Mouse (Mus musculus) stomach, embryonic 16.5 days (tissue): ENCODE data around the gene Tnip2. TPM values are rescaled to one million over a fixed set of nuclear protein-coding genes. Genes with fewer than 3 reads are reported as not detected.

ENCODE experiments used
- ATAC-seq: fragments of 200-750 bp; cut with Nextera tagmentation; 2 replicates; pipeline ENCODE4 v1.8.0; 2017; ENCODE audit warnings: moderate number of reproducible peaks, moderate TSS enrichment; ENCODE audit not compliant: insufficient read depth, low FRiP score
- H3K27ac ChIP-seq: fragments of 300-500 bp; sonication (generic); 2 replicates; pipeline ENCODE4 v1.5.1; 2014; ENCODE audit warnings: low read length
- H3K27me3 ChIP-seq: fragments of 300-500 bp; sonication (generic); 2 replicates; pipeline ENCODE4 v1.6.1; 2014; ENCODE audit warnings: low read length, control low read depth, mixed read lengths; ENCODE audit not compliant: control insufficient read depth, insufficient read depth
- H3K36me3 ChIP-seq: fragments of 300-500 bp; sonication (generic); 2 replicates; pipeline ENCODE4 v1.6.1; 2014; ENCODE audit warnings: low read length; ENCODE audit not compliant: control insufficient read depth, insufficient read depth
- H3K4me1 ChIP-seq: fragments of 300-500 bp; sonication (generic); 2 replicates; pipeline ENCODE4 v1.6.1; 2014; ENCODE audit warnings: low read length, control low read depth, mixed read lengths; ENCODE audit not compliant: control insufficient read depth, insufficient read depth
- H3K4me2 ChIP-seq: fragments of 300-500 bp; sonication (generic); 2 replicates; pipeline ENCODE4 v1.6.1; 2014; ENCODE audit warnings: low read depth, low read length, mixed read lengths
- H3K4me3 ChIP-seq: fragments of 300-500 bp; sonication (generic); replicated peaks from 2 replicates; pipeline ENCODE4 v1.5.1; 2014; ENCODE audit warnings: mild to moderate bottlenecking, low read length
- H3K9ac ChIP-seq: fragments of 300-500 bp; sonication (generic); 2 replicates; pipeline ENCODE4 v1.6.1; 2014; ENCODE audit warnings: low read length
- H3K9me3 ChIP-seq: fragments of 300-500 bp; sonication (generic); replicated peaks from 2 replicates; pipeline ENCODE4 v1.6.1; 2016; ENCODE audit warnings: low read length, control low read depth; ENCODE audit not compliant: control insufficient read depth
- WGBS: fragments of 180-500 bp; shearing (Covaris S2); extraction: QIAGEN DNeasy Blood & Tissue Kit; methylation state at CpG from one replicate; pipeline ENCODE4 v1.1.7; 2014; 5-methylcytosine and 5-hydroxymethylcytosine counted together
- polyA plus RNA-seq: library from polyadenylated mRNA; unstranded; fragments of >200 nt; fragmentation: Nextera tagmentation; extraction: Ambion mirVana; gene quantifications from 2 replicates; pipeline ENCODE4 v1.2.1, GENCODE M21; 2015

Gene Tnip2
- polyA plus RNA-seq, 1 experiment from 2014 or later, result 29.2 TPM

GRCm38 (mm10) chr5:34515096-34515495 is 1.3 kb upstream of the Tnip2 start:
- H3K36me3 ChIP-seq, result no peaks in the 10 kb centered on the region
- H3K4me1 ChIP-seq, result peaks cover 7% of the 10 kb centered on the region
- no peak overlapping the region for H3K4me3 ChIP-seq
- no peaks in the 10 kb centered on the region for H3K9me3 ChIP-seq
- H3K27ac ChIP-seq, result no peak overlapping the region
- no peak overlapping the region for H3K9ac ChIP-seq
- H3K4me2 ChIP-seq, result no peak overlapping the region
- no peaks in the 10 kb centered on the region for H3K27me3 ChIP-seq
- ATAC-seq, result no peak

- no peak; the same call in 1 of the 2 replicates for ATAC-seq
- Histone ChIP-seq H3K4me1 (peaks cover 7% of the 10 kb centered on the region), H3K36me3 (no peaks in the 10 kb centered on the region), H3K4me3 (peak overlapping the region; percentile 87), H3K9me3 (no peaks in the 10 kb centered on the region), H3K9ac (peak overlapping the region; percentile 69), H3K4me2 (peak overlapping the region; percentile 92), H3K27me3 (no peaks in the 10 kb centered on the region), H3K27ac (peak overlapping the region; percentile 51; the same call in 1 of the 2 replicates)
- 15% methylated on average over 7 of the region's 7 CpGs for WGBS
Measured at GRCm38 (mm10) chr5:34514218-34514566, 401 bp upstream of the Tnip2 start.

GRCm38 (mm10) chr5:34512486-34512885 is 1.3 kb downstream of the Tnip2 start:
- H3K27ac ChIP-seq, result no peak overlapping the region
- H3K4me1 ChIP-seq, result peaks cover 7% of the 10 kb centered on the region
- H3K27me3 ChIP-seq, result no peaks in the 10 kb centered on the region
- no peaks in the 10 kb centered on the region for H3K36me3 ChIP-seq
- H3K9ac ChIP-seq, result no peak overlapping the region
- no peaks in the 10 kb centered on the region for H3K9me3 ChIP-seq
- peak overlapping the region; percentile 87; the same call in 1 of the 2 replicates for H3K4me3 ChIP-seq
- ATAC-seq, result no peak
- H3K4me2 ChIP-seq, result peak overlapping the region; percentile 92
- WGBS, result 87% methylated on average over 3 of the region's 3 CpGs

GRCm38 (mm10) chr5:34502821-34503220 is 11.0 kb downstream of the Tnip2 start:
- Histone ChIP-seq H3K4me1 (no peaks in the 10 kb centered on the region), H3K27me3 (no peaks in the 10 kb centered on the region), H3K36me3 (no peaks in the 10 kb centered on the region), H3K4me3 (no peak overlapping the region), H3K9ac (no peak overlapping the region), H3K4me2 (no peak overlapping the region), H3K27ac (no peak overlapping the region), H3K9me3 (no peaks in the 10 kb centered on the region)
- ATAC-seq, result no peak
- 81% methylated on average over 6 of the region's 6 CpGs for WGBS

GRCm38 (mm10) chr5:34502411-34502810 is 11.4 kb downstream of the Tnip2 start:
- Histone ChIP-seq H3K4me3 (no peak overlapping the region), H3K4me1 (no peaks in the 10 kb centered on the region), H3K4me2 (no peak overlapping the region), H3K9me3 (no peaks in the 10 kb centered on the region), H3K27ac (no peak overlapping the region), H3K9ac (no peak overlapping the region), H3K36me3 (no peaks in the 10 kb centered on the region), H3K27me3 (no peaks in the 10 kb centered on the region)
- ATAC-seq, result no peak
- WGBS, result 97% methylated on average over 1 of the region's 1 CpGs

GRCm38 (mm10) chr5:34501588-34501987 is 12.2 kb downstream of the Tnip2 start:
- no peak overlapping the region for H3K27ac ChIP-seq
- H3K4me1 ChIP-seq, result no peaks in the 10 kb centered on the region
- no peak overlapping the region for H3K4me3 ChIP-seq
- ATAC-seq, result no peak
- no peaks in the 10 kb centered on the region for H3K27me3 ChIP-seq
- no peak overlapping the region for H3K4me2 ChIP-seq
- no peaks in the 10 kb centered on the region for H3K36me3 ChIP-seq
- 70% methylated on average over 3 of the region's 3 CpGs for WGBS
- H3K9me3 ChIP-seq, result no peaks in the 10 kb centered on the region
- no peak overlapping the region for H3K9ac ChIP-seq

GRCm38 (mm10) chr5:34500886-34501285 is 12.9 kb downstream of the Tnip2 start:
- Histone ChIP-seq H3K36me3 (no peaks in the 10 kb centered on the region), H3K4me3 (no peak overlapping the region), H3K4me1 (no peaks in the 10 kb centered on the region), H3K27me3 (no peaks in the 10 kb centered on the region), H3K27ac (no peak overlapping the region), H3K9me3 (no peaks in the 10 kb centered on the region), H3K9ac (no peak overlapping the region), H3K4me2 (no peak overlapping the region)
- 69% methylated on average over 5 of the region's 5 CpGs for WGBS
- ATAC-seq, result no peak

GRCm38 (mm10) chr5:34496745-34497144 is 17.0 kb downstream of the Tnip2 start:
- no peaks in the 10 kb centered on the region for H3K9me3 ChIP-seq
- peak; percentile 33; the same call in 1 of the 2 replicates for ATAC-seq
- 47% methylated on average over 6 of the region's 6 CpGs for WGBS
- no peak overlapping the region for H3K4me3 ChIP-seq
- H3K9ac ChIP-seq, result no peak overlapping the region
- H3K36me3 ChIP-seq, result no peaks in the 10 kb centered on the region
- no peaks in the 10 kb centered on the region for H3K27me3 ChIP-seq
- no peak overlapping the region for H3K27ac ChIP-seq
- H3K4me2 ChIP-seq, result no peak overlapping the region
- no peaks in the 10 kb centered on the region for H3K4me1 ChIP-seq

GRCm38 (mm10) chr5:34489418-34489787 is 24.4 kb downstream of the Tnip2 start:
- whole genome bisulfite sequencing, result 84% methylated on average over 3 of the region's 3 CpGs

More at GRCm38 (mm10) chr5:34489418-34489787, 24.4 kb downstream of the Tnip2 start:
- ATAC-seq, result no peak
- Histone ChIP-seq H3K9ac (no peak overlapping the region), H3K36me3 (peaks cover 4% of the 10 kb centered on the region; the same call in 1 of the 2 replicates), H3K9me3 (no peaks in the 10 kb centered on the region), H3K4me1 (no peaks in the 10 kb centered on the region), H3K27ac (no peak overlapping the region), H3K27me3 (no peaks in the 10 kb centered on the region), H3K4me2 (no peak overlapping the region), H3K4me3 (no peak overlapping the region)
